Mouse (Mus musculus) right cerebral cortex, postnatal 4 days (tissue): ENCODE data around the gene Tm2d3.

Experiments used
- DNase-seq: peaks from one replicate; pipeline ENCODE4 v3.0.0-alpha.2; 2022

Gene Tm2d3

GRCm38 (mm10) chr7:65708506-65708905 is 17.5 kb downstream of the Tm2d3 start:
- no peak for DNase-seq

DNA sequence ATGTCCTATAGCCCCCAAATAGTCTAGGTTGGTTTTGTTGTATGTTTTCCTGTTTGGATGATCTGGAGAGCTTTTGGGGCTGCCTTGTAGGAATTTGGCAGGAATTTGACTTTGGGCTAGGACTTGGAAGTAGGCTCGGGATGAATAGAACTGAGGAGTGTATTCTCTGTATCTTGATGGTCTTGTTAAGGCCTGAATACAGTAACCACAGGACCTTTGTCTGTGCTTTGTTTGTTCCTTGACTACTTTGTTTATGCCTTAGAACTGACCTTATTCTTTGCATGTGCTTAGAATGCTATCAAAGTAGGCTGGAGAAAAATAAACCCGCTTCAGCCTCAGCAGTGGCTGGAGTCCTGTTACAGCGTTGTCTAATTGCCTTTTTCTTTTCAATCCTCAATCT is 19.3 kb downstream of the Tm2d3 start:
- no peak for DNase-seq

DNA sequence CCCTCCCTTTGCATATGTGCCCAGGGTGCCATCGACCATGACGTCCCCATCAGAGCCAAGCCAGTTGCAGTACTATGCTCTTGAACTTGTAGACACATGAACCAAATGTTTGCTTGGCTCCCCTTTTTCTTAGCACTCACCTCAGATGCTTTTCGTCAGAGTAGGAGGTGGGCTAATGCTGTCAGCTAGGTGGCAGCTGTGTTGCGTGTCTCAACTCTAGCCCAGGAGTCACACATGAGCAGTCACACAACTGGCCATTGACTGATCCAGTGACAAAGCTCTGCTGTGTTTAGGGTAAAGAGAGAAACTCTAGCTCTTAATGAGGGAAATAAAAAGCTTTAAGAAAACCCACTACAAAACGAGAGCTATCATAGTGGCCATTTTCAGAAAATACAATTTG is 22.8 kb downstream of the Tm2d3 start:
- no peak for DNase-seq

- DNase-seq: no peak
Measured at GRCm38 (mm10) chr7:65714304-65714703, 23.3 kb downstream of the Tm2d3 start.

- DNase-seq: no peak
Measured at GRCm38 (mm10) chr7:65734024-65734423, 43.1 kb downstream of the Tm2d3 start.

DNA sequence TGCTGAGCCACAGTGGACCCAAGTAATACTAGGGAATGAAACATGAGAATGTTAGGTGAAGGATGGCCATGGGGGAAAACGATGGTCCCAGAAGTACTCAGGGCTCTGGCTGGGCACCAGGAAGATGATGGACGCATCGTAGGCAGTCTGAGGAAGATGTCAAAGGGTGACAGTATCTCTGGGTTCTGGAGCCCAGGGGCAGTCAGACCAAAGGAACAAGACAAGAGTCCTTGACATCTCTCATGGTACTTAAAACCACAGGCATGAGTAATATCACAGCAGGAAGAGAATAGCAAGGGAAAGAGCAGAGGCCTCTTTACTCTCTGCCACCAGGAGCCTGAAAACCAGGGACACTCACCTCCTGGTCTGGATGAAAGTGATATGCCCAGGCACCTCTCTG is 44.3 kb downstream of the Tm2d3 start:
- DNase-seq: no peak

DNA sequence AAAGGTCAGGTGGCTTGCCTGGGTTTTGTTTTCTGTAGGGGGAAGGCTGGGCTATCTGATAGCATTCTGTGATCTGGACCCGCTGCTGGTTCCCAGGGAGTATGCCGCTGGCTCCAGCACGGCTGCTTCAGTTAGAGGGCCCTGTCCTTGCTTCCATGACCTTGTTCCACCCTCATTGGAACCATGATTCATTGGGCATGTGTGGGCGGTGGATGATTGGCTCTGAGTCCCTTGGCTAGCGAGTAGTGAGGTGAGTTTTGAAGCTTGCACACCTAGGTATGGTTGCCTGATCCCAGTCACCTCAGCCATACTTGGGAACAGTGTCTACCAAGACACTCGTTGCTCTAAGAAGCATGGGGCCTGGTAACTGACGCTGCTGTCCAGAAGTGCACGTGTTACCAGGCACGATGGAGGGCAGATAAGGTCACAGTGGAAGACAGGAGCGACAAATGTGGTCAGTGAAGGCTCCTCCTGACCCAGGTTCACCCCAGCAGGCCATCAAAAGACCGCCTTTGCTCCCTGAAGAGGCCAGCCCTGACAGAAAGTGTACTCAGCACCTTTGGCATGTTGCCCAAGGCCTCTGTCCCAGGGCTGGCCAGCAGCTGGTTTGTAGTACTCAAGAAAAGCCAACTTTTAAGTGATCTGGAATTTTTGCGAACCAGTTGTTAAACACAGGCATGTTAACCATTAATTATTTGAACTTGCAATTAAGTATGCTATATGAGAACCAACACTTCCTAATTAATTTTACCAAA is 46.5 kb downstream of the Tm2d3 start:
- no peak for DNase-seq

DNA sequence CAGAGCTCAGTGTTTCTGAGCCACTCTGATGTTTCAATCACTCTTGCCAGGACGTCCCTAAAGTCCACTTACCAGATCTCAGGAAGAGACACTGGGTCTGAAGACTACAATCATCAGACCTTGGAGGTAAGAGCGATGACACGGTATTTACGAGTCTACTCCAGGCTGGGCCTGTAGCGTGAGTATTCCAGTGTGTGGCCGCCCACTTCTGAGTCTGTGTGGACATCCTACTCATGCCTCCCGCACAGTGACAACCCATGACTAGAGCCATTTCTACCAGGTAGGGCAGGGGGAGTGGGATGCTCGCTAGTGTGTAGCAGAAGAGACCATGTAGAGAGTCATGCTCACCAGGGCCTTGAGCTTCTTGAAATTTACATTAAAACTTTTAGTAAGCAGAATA is 51.9 kb downstream of the Tm2d3 start:
- DNase-seq: no peak

DNA sequence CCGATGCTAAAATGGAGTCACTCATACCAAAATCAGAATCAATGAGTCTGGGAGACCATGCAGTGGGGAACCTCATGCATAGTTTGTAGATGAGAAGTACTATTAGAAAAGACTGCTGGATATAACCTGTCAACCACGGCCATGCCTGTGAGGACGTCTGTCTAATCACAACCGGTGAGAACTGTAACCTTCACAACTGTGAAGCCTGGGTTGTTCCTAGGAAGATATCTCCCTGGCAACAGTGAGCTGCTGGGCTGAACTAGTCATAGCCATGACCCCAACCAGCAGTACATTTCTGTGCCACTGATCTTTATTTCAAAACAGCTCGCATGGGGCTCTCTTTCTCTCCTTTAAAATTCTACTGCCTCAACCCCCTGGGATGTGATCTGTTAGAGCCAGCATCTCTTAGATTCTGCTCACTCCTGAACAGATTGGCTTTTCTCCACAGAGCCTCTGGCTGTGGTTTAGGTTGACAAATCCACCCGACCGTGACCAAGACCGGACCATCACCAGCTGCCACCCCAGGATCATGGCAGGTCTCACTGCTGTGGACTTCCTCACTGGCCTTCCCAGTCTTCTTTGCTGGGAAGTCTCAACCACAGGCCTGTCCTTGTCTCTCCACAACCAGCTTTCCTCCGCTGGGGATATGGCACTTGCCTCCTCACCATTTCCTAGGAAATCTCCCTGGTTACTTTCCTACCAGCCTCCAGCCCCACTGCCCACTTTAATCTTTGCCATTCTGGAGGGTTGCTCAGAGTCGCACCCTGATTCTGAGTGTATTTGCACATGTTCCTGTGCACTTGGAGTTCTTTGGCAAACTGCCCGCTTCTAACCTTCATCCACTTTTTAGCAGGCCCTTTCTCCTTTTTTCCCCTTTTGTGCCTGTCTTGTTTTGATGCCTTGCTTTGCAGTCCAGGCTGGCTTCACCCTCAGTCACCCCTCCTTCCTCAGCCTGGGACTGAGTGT is 57.3 kb downstream of the Tm2d3 start:
- no peak for DNase-seq
